In the genomic region with DNA sequence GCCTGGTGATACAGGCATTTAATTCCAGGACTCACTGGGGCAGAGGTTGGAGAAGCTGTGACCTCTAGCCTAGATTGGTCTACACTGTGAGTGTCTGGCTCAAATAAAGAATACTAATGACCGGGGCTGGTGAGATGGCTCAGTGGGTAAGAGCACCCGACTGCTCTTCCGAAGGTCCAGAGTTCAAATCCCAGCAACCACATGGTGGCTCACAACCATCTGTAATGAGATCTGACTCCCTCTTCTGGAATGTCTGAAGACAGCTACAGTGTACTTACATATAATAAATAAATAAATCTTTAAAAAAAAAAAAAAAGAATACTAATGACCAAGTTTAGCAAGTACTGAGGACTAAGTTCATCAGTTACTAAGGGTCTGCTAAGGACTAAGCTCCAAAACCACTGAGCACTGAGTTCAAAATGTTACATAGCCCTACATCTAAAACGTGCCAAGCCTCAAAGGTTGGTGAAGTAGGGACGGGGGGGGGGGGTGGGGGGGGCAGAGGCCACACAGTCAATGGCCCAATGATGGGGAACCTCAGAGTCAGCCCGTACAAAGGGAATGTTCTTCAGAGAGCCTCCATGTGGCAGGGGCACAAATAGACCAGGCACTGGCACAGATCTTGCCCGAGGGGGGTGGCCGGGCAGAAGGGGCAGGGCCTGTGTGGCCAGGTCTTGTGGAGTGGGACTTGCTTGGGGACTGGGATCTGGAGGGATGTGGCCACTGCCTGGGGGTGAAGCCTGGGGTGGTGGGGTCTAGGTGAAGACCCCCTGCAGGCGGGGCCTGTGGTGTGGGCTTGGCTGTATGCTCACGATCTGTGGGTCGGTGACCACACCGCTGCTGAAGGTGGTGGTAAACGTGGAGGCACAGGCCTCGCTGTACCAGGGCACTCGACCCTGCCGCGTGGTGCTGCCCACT, we compare ENCODE assay signal across 8 mouse cellular contexts. TPM values are rescaled to one million over a fixed set of nuclear protein-coding genes. Genes with fewer than 3 reads are reported as not detected.
DNase-seq lines count a peak whose midpoint lies in the region; ATAC-seq and TF ChIP-seq lines count a peak whose summit lies in the region.

No protein-coding gene starts in this region.

- peak overlapping the region; percentile 97 for H3K4me2 ChIP-seq in kidney, embryonic 14.5 days (replicated peaks; ENCODE audit: low read depth, low read length)
- H3K4me2 ChIP-seq in hindbrain, embryonic 16.5 days (ENCODE audit: low read length), result peak overlapping the region; percentile 98; the same call in 1 of the 2 replicates
- H3K4me2 ChIP-seq in midbrain, embryonic 16.5 days (ENCODE audit: low read length), result peak overlapping the region; percentile 76

- DNase-seq in kidney, postnatal 14 days, result no peak
- DNase-seq in embryonic facial prominence, embryonic 10.5 days (ENCODE audit: low spot score), result no peak
- DNase-seq in embryo, embryonic 10.5 days (ENCODE audit: low spot score), result no peak
- no peak for DNase-seq in gastrocnemius, adult 8-10 months (ENCODE audit: low spot score in 2 of 2)
- no peak for DNase-seq in lung, adult 2 months

- no peak for TF ChIP-seq CTCF in lung, adult 2 months (IDR thresholded peaks at IDR 0.05; ENCODE audit: insufficient read depth, low read length)

- no peak for TF ChIP-seq POLR2A in lung, adult 2 months (IDR thresholded peaks at IDR 0.05; ENCODE audit: borderline replicate concordance, extremely low read depth, low read depth, low read length)

- H3K27me3 ChIP-seq in kidney, embryonic 14.5 days (ENCODE audit: control insufficient read depth, insufficient read depth, low read length), result no peaks in the 10 kb centered on the region
- peaks cover 66% of the 10 kb centered on the region for H3K27me3 ChIP-seq in embryonic facial prominence, embryonic 10.5 days (replicated peaks; ENCODE audit: low read depth, poor library complexity, severe bottlenecking)
- H3K27me3 ChIP-seq in hindbrain, embryonic 16.5 days (replicated peaks; ENCODE audit: control insufficient read depth, insufficient read depth, low read length), result no peaks in the 10 kb centered on the region
- H3K27me3 ChIP-seq in midbrain, embryonic 16.5 days (ENCODE audit: control insufficient read depth, insufficient read depth, low read depth, low read length), result no peaks in the 10 kb centered on the region

- H3K4me1 ChIP-seq in kidney, embryonic 14.5 days (ENCODE audit: control insufficient read depth, insufficient read depth, low read length), result peaks cover 21% of the 10 kb centered on the region
- H3K4me1 ChIP-seq in embryonic facial prominence, embryonic 10.5 days, result peaks cover 51% of the 10 kb centered on the region
- H3K4me1 ChIP-seq in hindbrain, embryonic 16.5 days (ENCODE audit: control insufficient read depth, insufficient read depth, low read depth, low read length), result peaks cover 17% of the 10 kb centered on the region
- peaks cover 19% of the 10 kb centered on the region for H3K4me1 ChIP-seq in midbrain, embryonic 16.5 days (ENCODE audit: control insufficient read depth, insufficient read depth, low read length)
- peaks cover 9% of the 10 kb centered on the region for H3K4me1 ChIP-seq in lung, adult 2 months (ENCODE audit: control insufficient read depth, insufficient read depth, low read length)

- H3K4me3 ChIP-seq in kidney, embryonic 14.5 days (ENCODE audit: low read length), result peak overlapping the region; percentile 56; the same call in 1 of the 2 replicates
- peak overlapping the region; percentile 63; the same call in 1 of the 2 replicates for H3K4me3 ChIP-seq in embryonic facial prominence, embryonic 10.5 days
- no peak overlapping the region; the same call in 1 of the 2 replicates for H3K4me3 ChIP-seq in hindbrain, embryonic 16.5 days (ENCODE audit: low read length)
- H3K4me3 ChIP-seq in midbrain, embryonic 16.5 days (ENCODE audit: low read depth, low read length), result no peak overlapping the region
- no peak overlapping the region for H3K4me3 ChIP-seq in lung, adult 2 months (replicated peaks; ENCODE audit: extremely low read depth, low read depth, low read length)

- no peaks in the 10 kb centered on the region for H3K9me3 ChIP-seq in kidney, embryonic 14.5 days (ENCODE audit: control insufficient read depth, low read length)
- no peaks in the 10 kb centered on the region for H3K9me3 ChIP-seq in embryonic facial prominence, embryonic 10.5 days
- H3K9me3 ChIP-seq in hindbrain, embryonic 16.5 days (ENCODE audit: control insufficient read depth, low read length), result no peaks in the 10 kb centered on the region
- H3K9me3 ChIP-seq in midbrain, embryonic 16.5 days (replicated peaks; ENCODE audit: control insufficient read depth, low read length, poor library complexity, severe bottlenecking), result no peaks in the 10 kb centered on the region

- H3K27ac ChIP-seq in kidney, embryonic 14.5 days (ENCODE audit: low read depth, low read length), result no peak overlapping the region
- no peak overlapping the region for H3K27ac ChIP-seq in embryonic facial prominence, embryonic 10.5 days (replicated peaks)
- no peak overlapping the region for H3K27ac ChIP-seq in hindbrain, embryonic 16.5 days (ENCODE audit: low read depth, low read length)
- H3K27ac ChIP-seq in midbrain, embryonic 16.5 days (ENCODE audit: low read length), result no peak overlapping the region

- no peak overlapping the region for H3K9ac ChIP-seq in kidney, embryonic 14.5 days (ENCODE audit: low read depth, low read length)
- no peak overlapping the region for H3K9ac ChIP-seq in hindbrain, embryonic 16.5 days (ENCODE audit: low read depth, low read length)
- H3K9ac ChIP-seq in midbrain, embryonic 16.5 days (ENCODE audit: low read depth, low read length), result no peak overlapping the region

- no peaks in the 10 kb centered on the region for H3K36me3 ChIP-seq in kidney, embryonic 14.5 days (ENCODE audit: control insufficient read depth, insufficient read depth, low read length)
- H3K36me3 ChIP-seq in embryonic facial prominence, embryonic 10.5 days (replicated peaks), result no peaks in the 10 kb centered on the region; the same call in 1 of the 2 replicates
- no peaks in the 10 kb centered on the region for H3K36me3 ChIP-seq in hindbrain, embryonic 16.5 days (ENCODE audit: control insufficient read depth, insufficient read depth, low read length)
- no peaks in the 10 kb centered on the region for H3K36me3 ChIP-seq in midbrain, embryonic 16.5 days (ENCODE audit: control insufficient read depth, insufficient read depth, low read length)

- 79% methylated on average over 17 of the region's 17 CpGs for WGBS in kidney, embryonic 14.5 days
- WGBS in embryonic facial prominence, embryonic 10.5 days, result 80% methylated on average over 17 of the region's 17 CpGs
- WGBS in hindbrain, embryonic 16.5 days, result 76% methylated on average over 17 of the region's 17 CpGs
- WGBS in midbrain, embryonic 16.5 days, result 86% methylated on average over 17 of the region's 17 CpGs
- 78% methylated on average over 17 of the region's 17 CpGs for WGBS in lung, adult 2 months

- no peak for ATAC-seq in kidney, embryonic 14.5 days (ENCODE audit: low FRiP score, low TSS enrichment)
- no peak for ATAC-seq in hindbrain, embryonic 16.5 days
- ATAC-seq in midbrain, embryonic 16.5 days, result no peak

RNA-seq across cellular contexts. Expression of a gene that starts 4.0 kb away (rescaled TPM):
- 36.1 and 40.5 TPM in 2 replicates for polyA plus RNA-seq in kidney, embryonic 14.5 days (2014; fragmentation: Nextera tagmentation; extraction: Ambion mirVana)
- polyA plus RNA-seq in embryonic facial prominence, embryonic 10.5 days (2016; fragmentation: Nextera tagmentation; extraction: Ambion mirVana), result 53.7 and 56.2 TPM in 2 replicates
- 31.7 and 32.8 TPM in 2 replicates for polyA plus RNA-seq in hindbrain, embryonic 16.5 days (2015; fragmentation: Nextera tagmentation; extraction: Ambion mirVana)
- 21.9 and 26.7 TPM in 2 replicates for polyA plus RNA-seq in midbrain, embryonic 16.5 days (2015; fragmentation: Nextera tagmentation; extraction: Ambion mirVana)
- 1 to 10 TPM; 5.4 to 8.9 (median 6.6) TPM for total RNA-seq in gastrocnemius, adult 8-10 months (2022)
- polyA plus RNA-seq in lung, adult 2 months (2012; rRNA removed), result 58.4 and 62.4 TPM in 2 replicates

RNA-seq across cellular contexts. Expression of a gene that starts 4.9 kb away (rescaled TPM):
- polyA plus RNA-seq in kidney, embryonic 14.5 days (2014; fragmentation: Nextera tagmentation; extraction: Ambion mirVana), result 6.2 and 8.1 TPM in 2 replicates
- 5.0 and 5.5 TPM in 2 replicates for polyA plus RNA-seq in embryonic facial prominence, embryonic 10.5 days (2016; fragmentation: Nextera tagmentation; extraction: Ambion mirVana)
- 8.1 and 8.5 TPM in 2 replicates for polyA plus RNA-seq in hindbrain, embryonic 16.5 days (2015; fragmentation: Nextera tagmentation; extraction: Ambion mirVana)
- polyA plus RNA-seq in midbrain, embryonic 16.5 days (2015; fragmentation: Nextera tagmentation; extraction: Ambion mirVana), result 5.6 and 6.5 TPM in 2 replicates
- total RNA-seq in gastrocnemius, adult 8-10 months (2022), result 1 to 10 TPM in 1 of 4 experiments, under 1 TPM in 3; 0.67 to 1.1 (median 0.91) TPM
- 9.8 and 10.4 TPM in 2 replicates for polyA plus RNA-seq in lung, adult 2 months (2012; rRNA removed)

RNA-seq across cellular contexts. Expression of a gene that starts 5.4 kb away (rescaled TPM):
- polyA plus RNA-seq in kidney, embryonic 14.5 days (2014; fragmentation: Nextera tagmentation; extraction: Ambion mirVana), result 5.6 and 7.1 TPM in 2 replicates
- polyA plus RNA-seq in embryonic facial prominence, embryonic 10.5 days (2016; fragmentation: Nextera tagmentation; extraction: Ambion mirVana), result 6.6 TPM in 2 replicates
- polyA plus RNA-seq in hindbrain, embryonic 16.5 days (2015; fragmentation: Nextera tagmentation; extraction: Ambion mirVana), result 7.5 and 7.6 TPM in 2 replicates
- polyA plus RNA-seq in midbrain, embryonic 16.5 days (2015; fragmentation: Nextera tagmentation; extraction: Ambion mirVana), result 6.0 and 8.6 TPM in 2 replicates
- total RNA-seq in gastrocnemius, adult 8-10 months (2022), result 1 to 10 TPM; 2.6 to 4.0 (median 3.2) TPM
- polyA plus RNA-seq in lung, adult 2 months (2012; rRNA removed), result 23.7 and 26.8 TPM in 2 replicates

RNA-seq across cellular contexts. Expression of a gene that starts 23.8 kb away (rescaled TPM):
- polyA plus RNA-seq in kidney, embryonic 14.5 days (2014; fragmentation: Nextera tagmentation; extraction: Ambion mirVana), result 1.2 and 2.7 TPM in 2 replicates
- 0.65 and 0.88 TPM in 2 replicates for polyA plus RNA-seq in embryonic facial prominence, embryonic 10.5 days (2016; fragmentation: Nextera tagmentation; extraction: Ambion mirVana)
- polyA plus RNA-seq in hindbrain, embryonic 16.5 days (2015; fragmentation: Nextera tagmentation; extraction: Ambion mirVana), result 1.1 and 1.8 TPM in 2 replicates
- polyA plus RNA-seq in midbrain, embryonic 16.5 days (2015; fragmentation: Nextera tagmentation; extraction: Ambion mirVana), result 0.38 and 0.40 TPM in 2 replicates
- 10 to 100 TPM; 22.6 to 30.4 (median 26.9) TPM for total RNA-seq in gastrocnemius, adult 8-10 months (2022)
- polyA plus RNA-seq in lung, adult 2 months (2012; rRNA removed), result 87.6 and 89.2 TPM in 2 replicates

RNA-seq across cellular contexts. Expression of a gene that starts 28.6 kb away (rescaled TPM):
- 1.0 and 1.4 TPM in 2 replicates for polyA plus RNA-seq in kidney, embryonic 14.5 days (2014; fragmentation: Nextera tagmentation; extraction: Ambion mirVana)
- polyA plus RNA-seq in embryonic facial prominence, embryonic 10.5 days (2016; fragmentation: Nextera tagmentation; extraction: Ambion mirVana), result 11.8 and 12.6 TPM in 2 replicates
- 139 and 149 TPM in 2 replicates for polyA plus RNA-seq in hindbrain, embryonic 16.5 days (2015; fragmentation: Nextera tagmentation; extraction: Ambion mirVana)
- 172 and 205 TPM in 2 replicates for polyA plus RNA-seq in midbrain, embryonic 16.5 days (2015; fragmentation: Nextera tagmentation; extraction: Ambion mirVana)
- under 1 TPM; 0.24 to 0.54 (median 0.31) TPM for total RNA-seq in gastrocnemius, adult 8-10 months (2022)
- polyA plus RNA-seq in lung, adult 2 months (2012; rRNA removed), result 3.8 and 4.1 TPM in 2 replicates

Comparison
In these comparisons a context has a peak if more than half of its experiments do, and no peak if none do; other contexts are left out.
1. H3K4me3 ChIP-seq: peak in kidney, embryonic 14.5 days (single experiment) and embryonic facial prominence, embryonic 10.5 days (single experiment); none in hindbrain, embryonic 16.5 days (single experiment), midbrain, embryonic 16.5 days (single experiment) and lung, adult 2 months (single experiment).
2. Peak in every context shown above with its lines, with median percentiles within 50 percentile points of each other: H3K4me2 ChIP-seq.